Mouse (Mus musculus) inflammation-experienced regulatory T-cells (primary cell): ENCODE results near the gene Iqck. TPM values are rescaled to one million over a fixed set of nuclear protein-coding genes. Genes with fewer than 3 reads are reported as not detected.

Experiments used
- polyA plus RNA-seq, 2 experiments: library from polyadenylated mRNA; unstranded; fragments of 100-300 nt; shearing (Covaris generic); gene quantifications; one replicate each; pipeline ENCODE4 v1.2.1; 2017

The Iqck gene
- under 1 TPM; 0.12 to 0.27 TPM for polyA plus RNA-seq

GRCm38 (mm10) chr7:118855171-118855876 lies at the start of gene Iqck:
Iqck (plus strand) TSS chr7:118855752.

GRCm38 (mm10) chr7:118855877-118856304 lies 339 bp downstream of the Iqck start, which contains the start of gene Knop1:
Knop1 (minus strand) TSS chr7:118856254.

GRCm38 (mm10) chr7:118995007-118995406 lies 139.5 kb downstream of the Iqck start, which contains the start of gene Gprc5b:
Gprc5b (minus strand) TSS chr7:118995211.

Other genes starting within 250 kb of the Iqck start
- gene Gde1, start 150.0 kb upstream of the Iqck start, polyA plus RNA-seq, result 10 to 100 TPM; 46.8 to 58.0 TPM
- gene Ccp110, start 143.2 kb upstream of the Iqck start, polyA plus RNA-seq, result 1 to 10 TPM; 5.1 to 9.0 TPM
- 10 to 100 TPM; 91.2 to 97.6 TPM for gene Vps35l, start 115.5 kb upstream of the Iqck start, polyA plus RNA-seq
- gene Knop1, start 502 bp downstream of the Iqck start, polyA plus RNA-seq, result 10 to 100 TPM; 32.4 to 34.7 TPM
- gene Gprc5b, start 139.5 kb downstream of the Iqck start, polyA plus RNA-seq, result 1 to 10 TPM in 1 of 2 experiments, under 1 TPM in 1; 0.40 to 1.5 TPM